Mouse (Mus musculus): ENCODE measurements around the gene Npas2. TPM values are rescaled to one million over a fixed set of nuclear protein-coding genes. Genes with fewer than 3 reads are reported as not detected.
A peak's percentile ranks its signal among the peaks of the same experiment; 100 is the strongest.

Npas2 gene
- not detected in 2 replicates for polyA plus RNA-seq (2012; ENCODE audit: insufficient read depth, insufficient read length, low replicate concordance, missing spikeins)

DNA sequence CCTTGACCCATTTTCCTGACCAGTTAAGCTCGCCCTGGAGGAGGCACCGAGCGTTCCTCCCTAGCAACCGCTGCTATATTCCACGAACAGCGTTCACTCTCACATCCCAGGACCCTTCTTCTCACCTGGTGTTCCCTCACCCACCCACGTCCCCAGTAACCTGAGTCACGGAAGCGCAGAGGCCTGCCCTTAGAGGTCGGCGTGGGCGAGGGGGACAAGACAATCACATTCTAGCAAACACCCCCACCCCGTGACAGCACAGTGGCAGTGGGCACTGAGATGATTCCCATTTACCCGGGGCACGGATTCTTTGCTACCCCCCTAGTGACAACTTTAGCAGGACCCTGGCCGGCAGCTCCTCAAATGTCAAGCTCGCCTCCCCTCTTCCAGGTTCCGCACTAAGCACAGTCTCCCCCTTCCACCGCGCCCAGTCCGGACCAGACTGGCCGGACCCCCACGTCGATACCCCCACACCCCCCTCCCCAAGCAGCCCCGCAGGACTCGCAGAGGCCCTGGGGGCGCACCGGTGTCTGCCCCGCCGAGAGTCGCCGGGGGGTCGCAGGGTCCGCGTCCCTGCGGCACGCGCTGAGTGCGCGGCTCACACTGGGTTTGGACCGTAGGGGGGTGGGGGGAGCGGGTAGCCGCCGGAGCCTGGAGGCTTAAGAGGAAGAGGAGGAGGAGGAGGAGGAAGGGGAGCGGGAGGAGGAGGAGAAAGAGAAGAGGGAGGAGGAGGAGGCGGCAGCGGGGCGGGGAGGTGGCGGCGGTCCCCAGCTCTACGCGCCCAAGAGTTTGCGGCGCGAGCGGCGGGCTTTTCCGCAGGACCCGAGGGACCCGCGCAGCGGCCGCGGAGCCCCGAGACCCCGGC, at the start of gene Npas2:
Gene Npas2 (plus strand): TSS at position 735 of the 865 bp plus-strand sequence.
- H3K4me3 ChIP-seq (ENCODE audit: insufficient read depth, low read depth, low read length), result peak within 1 kb of the TSS; percentile 100
- H3K4me1 ChIP-seq (ENCODE audit: control insufficient read depth, insufficient read depth, low read length), result peaks cover 24% of the 10 kb centered on the region
- WGBS, result 1% methylated on average over 63 of the region's 66 CpGs
- TF ChIP-seq POLR2A (IDR thresholded peaks at IDR 0.05; ENCODE audit: insufficient read depth, low read depth, low read length) (no peak), CTCF (IDR thresholded peaks at IDR 0.05; ENCODE audit: insufficient read depth, low read depth, low read length) (no peak)
- peak within 1 kb of the TSS; percentile 93 for H3K27ac ChIP-seq (ENCODE audit: insufficient read depth, low read depth, low read length)

DNA sequence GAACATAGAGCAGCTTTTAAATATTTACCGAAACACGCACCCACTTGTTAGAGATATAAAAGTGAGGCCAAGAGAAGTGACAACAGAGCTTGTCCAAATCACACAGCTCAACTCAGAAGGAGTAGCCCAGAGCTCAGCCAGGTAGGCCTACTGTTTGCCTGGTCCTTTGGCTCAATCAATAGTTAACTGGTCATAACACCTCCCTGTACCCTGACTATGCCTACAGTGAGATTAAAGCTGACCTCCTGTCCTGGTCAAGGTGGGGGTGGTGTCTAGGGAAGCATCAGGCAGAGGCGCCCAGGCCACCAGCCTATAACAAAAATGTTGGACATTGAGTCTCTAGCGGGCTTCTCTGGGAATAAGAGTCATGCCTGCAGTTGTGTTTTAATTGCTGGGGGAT, 36.8 kb upstream of the Npas2 start:
- Histone ChIP-seq H3K27ac (ENCODE audit: insufficient read depth, low read depth, low read length) (no peak overlapping the region), H3K4me3 (ENCODE audit: insufficient read depth, low read depth, low read length) (no peak overlapping the region), H3K4me1 (ENCODE audit: control insufficient read depth, insufficient read depth, low read length) (peaks cover 4% of the 10 kb centered on the region; the same call in 1 of the 2 replicates)
- 90% methylated on average over 4 of the region's 4 CpGs for WGBS
- no peak for TF ChIP-seq POLR2A (IDR thresholded peaks at IDR 0.05; ENCODE audit: insufficient read depth, low read depth, low read length)
- TF ChIP-seq CTCF (IDR thresholded peaks at IDR 0.05; ENCODE audit: insufficient read depth, low read depth, low read length), result no peak

- Histone ChIP-seq H3K4me1 (ENCODE audit: control insufficient read depth, insufficient read depth, low read length) (peaks cover 4% of the 10 kb centered on the region; the same call in 1 of the 2 replicates), H3K27ac (ENCODE audit: insufficient read depth, low read depth, low read length) (no peak overlapping the region), H3K4me3 (ENCODE audit: insufficient read depth, low read depth, low read length) (no peak overlapping the region)
- 41% methylated on average over 4 of the region's 4 CpGs for WGBS
- TF ChIP-seq POLR2A (IDR thresholded peaks at IDR 0.05; ENCODE audit: insufficient read depth, low read depth, low read length) (no peak), CTCF (IDR thresholded peaks at IDR 0.05; ENCODE audit: insufficient read depth, low read depth, low read length) (no peak)
Observed at GRCm38 (mm10) chr1:39160167-39160566, 33.4 kb upstream of the Npas2 start.

- no peak for TF ChIP-seq CTCF (IDR thresholded peaks at IDR 0.05; ENCODE audit: insufficient read depth, low read depth, low read length)
- TF ChIP-seq POLR2A (IDR thresholded peaks at IDR 0.05; ENCODE audit: insufficient read depth, low read depth, low read length), result no peak
- Histone ChIP-seq H3K27ac (ENCODE audit: insufficient read depth, low read depth, low read length) (no peak overlapping the region), H3K4me1 (ENCODE audit: control insufficient read depth, insufficient read depth, low read length) (peaks cover 4% of the 10 kb centered on the region; the same call in 1 of the 2 replicates), H3K4me3 (ENCODE audit: insufficient read depth, low read depth, low read length) (no peak overlapping the region)
- 93% methylated on average over 1 of the region's 1 CpGs for WGBS
Observed at GRCm38 (mm10) chr1:39163077-39163476, 30.5 kb upstream of the Npas2 start.

DNA sequence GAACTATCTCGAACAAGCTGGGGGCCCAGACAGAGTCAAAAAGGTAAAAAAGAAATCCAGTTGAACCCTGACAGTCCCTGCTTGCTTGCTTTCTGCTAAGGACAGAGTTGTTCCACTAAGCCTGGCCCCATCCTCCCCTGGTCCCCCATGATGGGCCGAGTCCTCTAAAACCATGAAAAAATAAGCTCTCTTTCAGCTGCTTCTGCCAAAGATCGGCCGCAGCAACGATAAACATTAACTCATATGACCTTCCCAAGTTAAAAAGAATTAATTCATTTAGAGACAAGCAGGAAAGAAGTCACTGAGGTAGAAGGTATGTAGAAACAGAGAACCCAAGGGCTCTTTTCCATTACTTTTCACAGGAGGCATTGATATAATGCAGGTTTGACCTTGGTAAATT, 16.8 kb upstream of the Npas2 start:
- TF ChIP-seq POLR2A (IDR thresholded peaks at IDR 0.05; ENCODE audit: insufficient read depth, low read depth, low read length) (no peak), CTCF (IDR thresholded peaks at IDR 0.05; ENCODE audit: insufficient read depth, low read depth, low read length) (no peak)
- whole genome bisulfite sequencing, result 86% methylated on average over 5 of the region's 5 CpGs
- Histone ChIP-seq H3K27ac (ENCODE audit: insufficient read depth, low read depth, low read length) (no peak overlapping the region), H3K4me1 (ENCODE audit: control insufficient read depth, insufficient read depth, low read length) (no peaks in the 10 kb centered on the region), H3K4me3 (ENCODE audit: insufficient read depth, low read depth, low read length) (no peak overlapping the region)

DNA sequence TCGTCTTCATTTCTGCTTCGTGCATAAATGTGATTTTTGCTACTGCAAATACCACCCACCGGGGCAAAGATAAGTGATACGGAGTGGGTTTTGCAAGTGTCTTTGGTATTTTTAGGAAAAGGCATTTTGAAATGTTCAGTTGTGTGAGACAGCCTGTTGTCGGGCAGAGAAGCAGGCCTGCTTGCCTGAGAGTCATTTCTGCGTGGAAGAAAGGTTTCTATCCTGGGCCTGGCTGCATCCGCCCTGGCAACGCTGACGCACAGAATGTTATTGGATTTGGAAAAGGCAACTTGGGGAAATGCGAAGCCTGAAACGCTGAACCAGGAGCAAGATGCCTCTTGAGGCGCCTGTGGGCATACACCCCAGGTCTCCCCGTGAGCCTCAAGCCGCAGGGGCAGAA, 16.3 kb upstream of the Npas2 start:
- TF ChIP-seq CTCF (IDR thresholded peaks at IDR 0.05; ENCODE audit: insufficient read depth, low read depth, low read length), result no peak
- no peak for TF ChIP-seq POLR2A (IDR thresholded peaks at IDR 0.05; ENCODE audit: insufficient read depth, low read depth, low read length)
- WGBS, result 69% methylated on average over 14 of the region's 14 CpGs
- H3K27ac ChIP-seq (ENCODE audit: insufficient read depth, low read depth, low read length), result no peak overlapping the region
- no peak overlapping the region for H3K4me3 ChIP-seq (ENCODE audit: insufficient read depth, low read depth, low read length)
- H3K4me1 ChIP-seq (ENCODE audit: control insufficient read depth, insufficient read depth, low read length), result no peaks in the 10 kb centered on the region

DNA sequence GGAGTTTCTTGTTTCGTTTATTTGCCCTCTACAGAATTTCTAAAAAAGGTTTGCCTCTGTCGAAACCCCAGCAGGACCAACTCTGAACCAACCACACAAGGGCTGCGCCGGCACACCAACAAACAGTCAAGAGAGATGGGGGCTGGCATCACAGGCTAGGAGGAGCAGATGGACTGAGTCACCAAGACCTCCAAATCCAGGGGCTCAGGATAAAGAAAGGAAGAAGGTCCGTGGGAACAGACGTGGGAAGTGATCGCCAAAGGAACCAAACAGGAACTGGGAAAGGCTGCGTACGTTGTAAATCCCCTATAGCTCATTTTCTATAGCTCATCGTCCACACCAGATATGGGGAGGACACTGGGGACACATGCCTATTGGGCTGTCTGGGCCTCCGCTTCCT, 13.7 kb upstream of the Npas2 start:
- TF ChIP-seq POLR2A (IDR thresholded peaks at IDR 0.05; ENCODE audit: insufficient read depth, low read depth, low read length), result no peak
- no peak for TF ChIP-seq CTCF (IDR thresholded peaks at IDR 0.05; ENCODE audit: insufficient read depth, low read depth, low read length)
- 93% methylated on average over 11 of the region's 11 CpGs for WGBS
- H3K4me3 ChIP-seq (ENCODE audit: insufficient read depth, low read depth, low read length), result no peak overlapping the region
- no peaks in the 10 kb centered on the region for H3K4me1 ChIP-seq (ENCODE audit: control insufficient read depth, insufficient read depth, low read length)
- H3K27ac ChIP-seq (ENCODE audit: insufficient read depth, low read depth, low read length), result no peak overlapping the region

GRCm38 (mm10) chr1:39180517-39180916, 13.0 kb upstream of the Npas2 start:
- Histone ChIP-seq H3K27ac (ENCODE audit: insufficient read depth, low read depth, low read length) (no peak overlapping the region), H3K4me1 (ENCODE audit: control insufficient read depth, insufficient read depth, low read length) (no peaks in the 10 kb centered on the region), H3K4me3 (ENCODE audit: insufficient read depth, low read depth, low read length) (no peak overlapping the region)
- no peak for TF ChIP-seq POLR2A (IDR thresholded peaks at IDR 0.05; ENCODE audit: insufficient read depth, low read depth, low read length)
- TF ChIP-seq CTCF (IDR thresholded peaks at IDR 0.05; ENCODE audit: insufficient read depth, low read depth, low read length), result no peak
- WGBS, result 97% methylated on average over 1 of the region's 1 CpGs

GRCm38 (mm10) chr1:39181901-39182300, 11.6 kb upstream of the Npas2 start:
- Histone ChIP-seq H3K4me3 (ENCODE audit: insufficient read depth, low read depth, low read length) (no peak overlapping the region), H3K4me1 (ENCODE audit: control insufficient read depth, insufficient read depth, low read length) (no peaks in the 10 kb centered on the region), H3K27ac (ENCODE audit: insufficient read depth, low read depth, low read length) (no peak overlapping the region)
- 73% methylated on average over 4 of the region's 4 CpGs for WGBS
- no peak for TF ChIP-seq POLR2A (IDR thresholded peaks at IDR 0.05; ENCODE audit: insufficient read depth, low read depth, low read length)
